Mouse (Mus musculus): ENCODE data around the gene Scpep1.
"Not testable (repeated sequence)": the region's sequence is repeated elsewhere in the genome, so short reads cannot be mapped to it uniquely, and the experiment has no call there.

DNA sequence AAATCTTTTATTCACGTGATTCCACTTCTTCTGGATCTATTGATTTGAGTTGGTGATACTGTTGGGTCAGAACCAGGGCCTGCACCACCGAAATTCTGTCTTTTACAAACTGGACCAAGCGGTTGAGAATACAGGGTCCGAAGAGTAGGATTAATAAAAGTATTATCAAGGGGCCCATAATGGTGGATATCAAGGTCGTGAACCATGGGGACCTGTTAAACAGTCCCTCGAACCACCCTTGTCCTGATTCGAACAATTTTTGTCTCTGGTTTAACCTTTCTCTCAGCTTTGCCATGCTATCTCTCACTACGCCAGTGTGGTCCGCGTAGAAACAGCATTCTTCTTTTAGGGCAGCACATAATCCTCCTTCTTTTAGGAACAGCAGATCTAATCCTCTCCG lies 64.4 kb downstream of the Scpep1 start:
- not testable (repeated sequence) for TF ChIP-seq POLR2A (IDR thresholded peaks at IDR 0.05; ENCODE audit: low read depth, low read length); CTCF (IDR thresholded peaks at IDR 0.05; ENCODE audit: borderline replicate concordance, insufficient read depth, low read length)

All from embryonic fibroblast, embryonic 13.5 days (primary cell).